Mouse (Mus musculus): ENCODE data around the gene Mroh2a. TPM values are rescaled to one million over a fixed set of nuclear protein-coding genes. Genes with fewer than 3 reads are reported as not detected.

Gene Mroh2a
- total and polyA plus RNA-seq, 2 experiments = 0.82 to 1.0 TPM

GRCm38 (mm10) chr1:88216551-88216950 is 10.2 kb upstream of the Mroh2a start:
- H3K9ac ChIP-seq (ENCODE audit: low read depth, low read length) = no peak overlapping the region
- H3K27me3 ChIP-seq (ENCODE audit: control insufficient read depth, insufficient read depth, low read length) = no peaks in the 10 kb centered on the region
- peaks cover 8% of the 10 kb centered on the region for H3K4me1 ChIP-seq (ENCODE audit: control insufficient read depth, insufficient read depth, low read length)
- DNase-seq (ENCODE audit: extremely low read depth, low read depth, low spot score) = peak; percentile 32
- H3K79me2 ChIP-seq (ENCODE audit: control insufficient read depth, insufficient read depth, low read length) = peaks cover 14% of the 10 kb centered on the region
- TF ChIP-seq CTCF (IDR thresholded peaks at IDR 0.05; ENCODE audit: low read depth, low read length) (no peak), POLR2A (IDR thresholded peaks at IDR 0.05; ENCODE audit: extremely low read depth, insufficient read depth, low read length) (no peak)
- 57% methylated on average over 2 of the region's 2 CpGs for WGBS
- H3K36me3 ChIP-seq (ENCODE audit: control insufficient read depth, insufficient read depth, low read length) = peaks cover 27% of the 10 kb centered on the region
- H3K27ac ChIP-seq (replicated peaks; ENCODE audit: insufficient read depth, low read depth, low read length) = no peak overlapping the region
- H3K4me3 ChIP-seq (ENCODE audit: insufficient read depth, low read depth, low read length) = no peak overlapping the region

GRCm38 (mm10) chr1:88217144-88217543 is 9.6 kb upstream of the Mroh2a start:
- peaks cover 14% of the 10 kb centered on the region for H3K79me2 ChIP-seq (ENCODE audit: control insufficient read depth, insufficient read depth, low read length)
- no peak overlapping the region for H3K27ac ChIP-seq (replicated peaks; ENCODE audit: insufficient read depth, low read depth, low read length)
- no peak overlapping the region for H3K4me3 ChIP-seq (ENCODE audit: insufficient read depth, low read depth, low read length)
- H3K27me3 ChIP-seq (ENCODE audit: control insufficient read depth, insufficient read depth, low read length) = no peaks in the 10 kb centered on the region
- no peak overlapping the region for H3K9ac ChIP-seq (ENCODE audit: low read depth, low read length)
- no peak for TF ChIP-seq CTCF (IDR thresholded peaks at IDR 0.05; ENCODE audit: low read depth, low read length)
- peaks cover 27% of the 10 kb centered on the region for H3K36me3 ChIP-seq (ENCODE audit: control insufficient read depth, insufficient read depth, low read length)
- DNase-seq (ENCODE audit: extremely low read depth, low read depth, low spot score) = no peak
- 64% methylated on average over 2 of the region's 2 CpGs for WGBS
- peaks cover 8% of the 10 kb centered on the region for H3K4me1 ChIP-seq (ENCODE audit: control insufficient read depth, insufficient read depth, low read length)

- no peak overlapping the region for H3K9ac ChIP-seq (ENCODE audit: low read depth, low read length)
- H3K36me3 ChIP-seq (ENCODE audit: control insufficient read depth, insufficient read depth, low read length) = peaks cover 27% of the 10 kb centered on the region
- peaks cover 9% of the 10 kb centered on the region for H3K79me2 ChIP-seq (ENCODE audit: control insufficient read depth, insufficient read depth, low read length)
- H3K4me3 ChIP-seq (ENCODE audit: insufficient read depth, low read depth, low read length) = no peak overlapping the region
- H3K4me1 ChIP-seq (ENCODE audit: control insufficient read depth, insufficient read depth, low read length) = peaks cover 8% of the 10 kb centered on the region
- H3K27me3 ChIP-seq (ENCODE audit: control insufficient read depth, insufficient read depth, low read length) = no peaks in the 10 kb centered on the region
- H3K27ac ChIP-seq (replicated peaks; ENCODE audit: insufficient read depth, low read depth, low read length) = no peak overlapping the region
- TF ChIP-seq POLR2A (IDR thresholded peaks at IDR 0.05; ENCODE audit: extremely low read depth, insufficient read depth, low read length) (no peak), CTCF (IDR thresholded peaks at IDR 0.05; ENCODE audit: low read depth, low read length) (no peak)
- WGBS = 38% methylated on average over 3 of the region's 3 CpGs
- peak; percentile 78 for DNase-seq (ENCODE audit: extremely low read depth, low read depth, low spot score)
These were observed 9.2 kb upstream of the Mroh2a start for GRCm38 (mm10) chr1:88217576-88217975.

- H3K36me3 ChIP-seq (ENCODE audit: control insufficient read depth, insufficient read depth, low read length) = peaks cover 27% of the 10 kb centered on the region
- H3K79me2 ChIP-seq (ENCODE audit: control insufficient read depth, insufficient read depth, low read length) = peaks cover 9% of the 10 kb centered on the region
- no peak overlapping the region for H3K9ac ChIP-seq (ENCODE audit: low read depth, low read length)
- 77% methylated on average over 9 of the region's 9 CpGs for WGBS
- no peak overlapping the region for H3K4me3 ChIP-seq (ENCODE audit: insufficient read depth, low read depth, low read length)
- H3K27ac ChIP-seq (replicated peaks; ENCODE audit: insufficient read depth, low read depth, low read length) = no peak overlapping the region
- TF ChIP-seq CTCF (IDR thresholded peaks at IDR 0.05; ENCODE audit: low read depth, low read length) = no peak
- DNase-seq (ENCODE audit: extremely low read depth, low read depth, low spot score) = no peak
- H3K4me1 ChIP-seq (ENCODE audit: control insufficient read depth, insufficient read depth, low read length) = peaks cover 8% of the 10 kb centered on the region
- no peaks in the 10 kb centered on the region for H3K27me3 ChIP-seq (ENCODE audit: control insufficient read depth, insufficient read depth, low read length)
These were observed 8.7 kb upstream of the Mroh2a start for GRCm38 (mm10) chr1:88218051-88218450.

GRCm38 (mm10) chr1:88218591-88218990 is 8.2 kb upstream of the Mroh2a start:
- TF ChIP-seq CTCF (IDR thresholded peaks at IDR 0.05; ENCODE audit: low read depth, low read length) = no peak
- TF ChIP-seq POLR2A (IDR thresholded peaks at IDR 0.05; ENCODE audit: extremely low read depth, insufficient read depth, low read length) = no peak
- no peak overlapping the region for H3K27ac ChIP-seq (replicated peaks; ENCODE audit: insufficient read depth, low read depth, low read length)
- H3K27me3 ChIP-seq (ENCODE audit: control insufficient read depth, insufficient read depth, low read length) = no peaks in the 10 kb centered on the region
- H3K36me3 ChIP-seq (ENCODE audit: control insufficient read depth, insufficient read depth, low read length) = peaks cover 27% of the 10 kb centered on the region
- H3K79me2 ChIP-seq (ENCODE audit: control insufficient read depth, insufficient read depth, low read length) = peaks cover 9% of the 10 kb centered on the region
- H3K9ac ChIP-seq (ENCODE audit: low read depth, low read length) = no peak overlapping the region
- no peak overlapping the region for H3K4me3 ChIP-seq (ENCODE audit: insufficient read depth, low read depth, low read length)
- H3K4me1 ChIP-seq (ENCODE audit: control insufficient read depth, insufficient read depth, low read length) = peaks cover 8% of the 10 kb centered on the region
- DNase-seq (ENCODE audit: extremely low read depth, low read depth, low spot score) = no peak
- 52% methylated on average over 4 of the region's 4 CpGs for WGBS

GRCm38 (mm10) chr1:88219054-88219453 is 7.7 kb upstream of the Mroh2a start:
- WGBS = 16% methylated on average over 1 of the region's 1 CpGs
- peaks cover 8% of the 10 kb centered on the region for H3K79me2 ChIP-seq (ENCODE audit: control insufficient read depth, insufficient read depth, low read length)
- peak; percentile 70 for DNase-seq (ENCODE audit: extremely low read depth, low read depth, low spot score)

More at GRCm38 (mm10) chr1:88219054-88219453, 7.7 kb upstream of the Mroh2a start:
- TF ChIP-seq POLR2A (IDR thresholded peaks at IDR 0.05; ENCODE audit: extremely low read depth, insufficient read depth, low read length) (no peak), CTCF (IDR thresholded peaks at IDR 0.05; ENCODE audit: low read depth, low read length) (no peak)
- Histone ChIP-seq H3K36me3 (ENCODE audit: control insufficient read depth, insufficient read depth, low read length) (peaks cover 27% of the 10 kb centered on the region), H3K4me3 (ENCODE audit: insufficient read depth, low read depth, low read length) (no peak overlapping the region), H3K4me1 (ENCODE audit: control insufficient read depth, insufficient read depth, low read length) (peaks cover 8% of the 10 kb centered on the region), H3K27ac (replicated peaks; ENCODE audit: insufficient read depth, low read depth, low read length) (no peak overlapping the region), H3K27me3 (ENCODE audit: control insufficient read depth, insufficient read depth, low read length) (no peaks in the 10 kb centered on the region), H3K9ac (ENCODE audit: low read depth, low read length) (no peak overlapping the region)

Measured in liver, adult 2 months (tissue).